Mouse (Mus musculus): Measurements from ENCODE around the gene Mei1. TPM values are rescaled to one million over a fixed set of nuclear protein-coding genes. Genes with fewer than 3 reads are reported as not detected.

Gene Mei1
- total RNA-seq (2015; ENCODE audit: low replicate concordance) (not detected in 2 replicates), total RNA-seq (2017; ENCODE audit: low replicate concordance) (not detected in 2 replicates)

- ATAC-seq (replicated peaks; ENCODE audit: low FRiP score, poor library complexity, severe bottlenecking): no peak
Measured at GRCm38 (mm10) chr15:82069898-82070297, at the start of gene Mei1. Gene Mei1 (plus strand): TSS chr15:82069996.

GRCm38 (mm10) chr15:82022535-82023088 is 47.2 kb upstream of the Mei1 start:
- no peak for ATAC-seq (replicated peaks; ENCODE audit: low FRiP score, poor library complexity, severe bottlenecking)

GRCm38 (mm10) chr15:82023965-82024635 is 45.7 kb upstream of the Mei1 start:
- no peak for ATAC-seq (replicated peaks; ENCODE audit: low FRiP score, poor library complexity, severe bottlenecking)

- no peak for ATAC-seq (replicated peaks; ENCODE audit: low FRiP score, poor library complexity, severe bottlenecking)
Measured at GRCm38 (mm10) chr15:82027276-82027675, 42.5 kb upstream of the Mei1 start.

- ATAC-seq (replicated peaks; ENCODE audit: low FRiP score, poor library complexity, severe bottlenecking): no peak
Measured at GRCm38 (mm10) chr15:82027726-82028125, 42.1 kb upstream of the Mei1 start.

GRCm38 (mm10) chr15:82032386-82032785 is 37.4 kb upstream of the Mei1 start:
- no peak for ATAC-seq (replicated peaks; ENCODE audit: low FRiP score, poor library complexity, severe bottlenecking)

- ATAC-seq (replicated peaks; ENCODE audit: low FRiP score, poor library complexity, severe bottlenecking): no peak
Measured at GRCm38 (mm10) chr15:82033762-82034161, 36.0 kb upstream of the Mei1 start, which contains the start of gene Desi1. Gene Desi1 (minus strand): TSS chr15:82033862.

GRCm38 (mm10) chr15:82035904-82036689 is 33.7 kb upstream of the Mei1 start:
- no peak for ATAC-seq (replicated peaks; ENCODE audit: low FRiP score, poor library complexity, severe bottlenecking)

- peak; percentile 87 for ATAC-seq (replicated peaks; ENCODE audit: low FRiP score, poor library complexity, severe bottlenecking)
Measured at GRCm38 (mm10) chr15:82040650-82041049, 29.1 kb upstream of the Mei1 start.

GRCm38 (mm10) chr15:82044166-82044784 is 25.5 kb upstream of the Mei1 start:
- ATAC-seq (replicated peaks; ENCODE audit: low FRiP score, poor library complexity, severe bottlenecking): no peak

- ATAC-seq (replicated peaks; ENCODE audit: low FRiP score, poor library complexity, severe bottlenecking): peak; percentile 53
Measured at GRCm38 (mm10) chr15:82046246-82046891, 23.4 kb upstream of the Mei1 start.

- ATAC-seq (replicated peaks; ENCODE audit: low FRiP score, poor library complexity, severe bottlenecking): peak; percentile 95
Measured at GRCm38 (mm10) chr15:82047080-82047883, 22.5 kb upstream of the Mei1 start, which contains the start of gene Snu13. Gene Snu13 (minus strand): TSS chr15:82047598.

- ATAC-seq (replicated peaks; ENCODE audit: low FRiP score, poor library complexity, severe bottlenecking): no peak
Measured at GRCm38 (mm10) chr15:82052544-82052943, 17.3 kb upstream of the Mei1 start.

- ATAC-seq (replicated peaks; ENCODE audit: low FRiP score, poor library complexity, severe bottlenecking): no peak
Measured at GRCm38 (mm10) chr15:82058719-82059201, 11.0 kb upstream of the Mei1 start, which contains the start of gene 4930407I10Rik. Gene 4930407I10Rik (plus strand): TSS chr15:82059151.

GRCm38 (mm10) chr15:82063909-82064308 is 5.9 kb upstream of the Mei1 start:
- no peak for ATAC-seq (replicated peaks; ENCODE audit: low FRiP score, poor library complexity, severe bottlenecking)

GRCm38 (mm10) chr15:82065511-82065910 is 4.3 kb upstream of the Mei1 start:
- peak; percentile 67 for ATAC-seq (replicated peaks; ENCODE audit: low FRiP score, poor library complexity, severe bottlenecking)

- no peak for ATAC-seq (replicated peaks; ENCODE audit: low FRiP score, poor library complexity, severe bottlenecking)
Measured at GRCm38 (mm10) chr15:82071816-82072469, 2.1 kb downstream of the Mei1 start.

- no peak for ATAC-seq (replicated peaks; ENCODE audit: low FRiP score, poor library complexity, severe bottlenecking)
Measured at GRCm38 (mm10) chr15:82073490-82073889, 3.7 kb downstream of the Mei1 start.

Measured in erythroblast, adult 5-6 weeks (primary cell).